Mouse (Mus musculus) left cerebral cortex, postnatal 10 days (tissue): ENCODE measurements around the gene Zfyve19. TPM values are rescaled to one million over a fixed set of nuclear protein-coding genes. Genes with fewer than 3 reads are reported as not detected.

Experiments
- DNase-seq, 2 experiments: peaks; one replicate each; pipeline ENCODE4 v3.0.0; 2021 to 2022; ENCODE audit warnings: low spot score in 2 of 2, mixed read lengths in 1 of 2; ENCODE audit errors: extremely low spot score in 1 of 2
- intact Hi-C: fragments of 180-260 bp; cut with DNase I; formaldehyde crosslinking; loops from one replicate; pipeline ENCODE4 v1.15.1; 2025
- total RNA-seq, 2 experiments: library from RNA; stranded (reverse); gene quantifications; 2 replicates each; pipeline ENCODE4 v1.2.3; 2021

The Zfyve19 gene
- total RNA-seq, 2 experiments from 2014 or later = 36.0 to 36.4 TPM

- no peak for DNase-seq
- intact Hi-C loops = no loop called here
These were observed 32.4 kb downstream of the Zfyve19 start for GRCm38 (mm10) chr2:119240819-119241186.

DNA sequence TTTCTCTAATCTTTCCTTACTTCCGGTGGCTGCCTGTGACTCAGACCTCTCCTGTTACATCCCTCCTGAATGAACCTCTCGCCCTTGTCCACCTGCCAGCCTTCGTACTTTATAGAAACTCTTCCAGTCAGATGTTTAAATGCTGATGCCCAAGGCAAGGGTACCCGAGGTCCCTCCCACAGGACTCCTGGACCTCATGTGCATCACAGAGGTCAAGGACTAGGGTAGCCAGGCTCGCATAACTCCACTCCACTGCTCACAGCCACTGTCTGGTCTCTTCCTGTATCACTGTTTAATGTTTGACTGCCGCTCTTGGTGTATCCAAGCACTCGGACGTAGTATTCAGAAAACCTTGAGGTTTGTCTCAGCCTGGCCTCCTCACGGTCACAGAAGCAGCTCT, 34.1 kb downstream of the Zfyve19 start:
- no peak for DNase-seq
- intact Hi-C loops = no loop called here

- intact Hi-C loops = no loop called here
- no peak for DNase-seq
These were observed 36.8 kb downstream of the Zfyve19 start for GRCm38 (mm10) chr2:119245246-119245645.

DNA sequence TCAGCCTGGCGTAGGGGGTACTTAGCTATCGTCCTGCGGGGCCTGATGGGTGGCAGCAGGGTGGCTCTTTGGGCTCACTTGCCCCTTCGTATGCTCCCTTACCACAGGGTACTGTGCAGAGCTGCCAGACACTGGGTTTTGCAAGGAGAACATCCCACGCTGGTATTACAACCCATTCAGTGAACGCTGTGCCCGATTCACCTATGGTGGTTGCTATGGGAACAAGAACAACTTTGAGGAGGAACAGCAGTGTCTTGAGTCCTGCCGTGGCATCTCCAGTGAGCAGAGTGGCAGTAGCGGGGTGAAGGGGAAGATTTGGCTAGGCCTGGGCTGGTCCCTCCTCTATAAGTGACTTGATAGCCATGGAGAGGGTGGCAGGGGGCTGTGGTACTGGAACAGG, 39.5 kb downstream of the Zfyve19 start:
- intact Hi-C loops = no loop called here

GRCm38 (mm10) chr2:119249592-119250061, 41.2 kb downstream of the Zfyve19 start:
- no peak for DNase-seq
- intact Hi-C loops = loop anchor here (5.0 kb wide), 1 partner anchor 38 kb away; the partner anchor contains the start of gene Vps18

More for the DNA sequence above, 39.5 kb downstream of the Zfyve19 start:
- no peak for DNase-seq

DNA sequence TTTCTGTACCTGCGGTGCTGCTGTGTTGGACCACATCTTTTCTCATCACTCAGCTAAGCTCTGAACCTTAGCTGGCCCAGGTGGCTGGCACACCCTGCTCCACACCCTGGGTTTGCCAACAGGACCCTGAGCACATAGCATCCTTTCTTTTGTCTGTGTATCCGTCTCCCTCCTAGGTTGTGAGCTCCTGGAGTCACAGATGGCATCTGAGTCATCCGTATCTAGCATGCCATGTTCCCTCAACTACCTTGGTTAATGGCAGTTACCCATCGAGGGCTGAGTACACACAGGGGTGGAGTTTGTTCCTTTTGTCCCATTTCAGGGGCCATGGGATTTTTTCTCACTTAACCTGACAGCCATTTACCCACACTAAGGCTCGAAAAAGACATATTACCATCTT, 42.0 kb downstream of the Zfyve19 start:
- intact Hi-C loops = loop anchor here (5.0 kb wide), 1 partner anchor 37 kb away; the partner anchor contains the start of gene Vps18
- no peak for DNase-seq

GRCm38 (mm10) chr2:119250826-119251478, 42.5 kb downstream of the Zfyve19 start:
- DNase-seq = peak; percentile 34 to 85
- intact Hi-C loops = loop anchor here (5.0 kb wide), 1 partner anchor 36 kb away; the partner anchor contains the start of gene Vps18

DNA sequence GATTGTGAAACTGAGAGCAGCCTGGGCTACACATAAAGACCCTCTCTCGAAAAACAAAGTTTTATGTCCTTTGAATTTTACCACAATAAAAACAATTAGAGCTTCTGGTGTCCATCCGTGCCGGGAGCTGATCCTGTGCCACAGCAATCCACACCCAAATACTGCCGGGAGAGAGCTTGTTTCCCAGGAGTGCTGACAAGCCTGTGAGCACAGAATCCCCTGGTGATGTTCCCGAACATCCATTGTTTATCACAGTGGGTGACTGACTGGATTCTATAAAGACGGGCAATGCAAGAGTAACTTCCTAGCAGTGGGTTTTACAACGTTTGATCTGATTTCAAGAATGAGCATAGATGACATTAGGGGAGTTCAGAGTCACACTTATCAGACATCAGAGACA, 46.6 kb downstream of the Zfyve19 start:
- intact Hi-C loops = loop anchor here (5.0 kb wide), 1 partner anchor 32 kb away; the partner anchor contains the start of gene Vps18
- DNase-seq = no peak

GRCm38 (mm10) chr2:119260518-119260917, 52.1 kb downstream of the Zfyve19 start:
- DNase-seq = no peak
- intact Hi-C loops = no loop called here

- DNase-seq = no peak
- intact Hi-C loops = no loop called here
These were observed 52.9 kb downstream of the Zfyve19 start for GRCm38 (mm10) chr2:119261326-119261725.

- no peak for DNase-seq
- intact Hi-C loops = no loop called here
These were observed 54.6 kb downstream of the Zfyve19 start for GRCm38 (mm10) chr2:119262978-119263377.

DNA sequence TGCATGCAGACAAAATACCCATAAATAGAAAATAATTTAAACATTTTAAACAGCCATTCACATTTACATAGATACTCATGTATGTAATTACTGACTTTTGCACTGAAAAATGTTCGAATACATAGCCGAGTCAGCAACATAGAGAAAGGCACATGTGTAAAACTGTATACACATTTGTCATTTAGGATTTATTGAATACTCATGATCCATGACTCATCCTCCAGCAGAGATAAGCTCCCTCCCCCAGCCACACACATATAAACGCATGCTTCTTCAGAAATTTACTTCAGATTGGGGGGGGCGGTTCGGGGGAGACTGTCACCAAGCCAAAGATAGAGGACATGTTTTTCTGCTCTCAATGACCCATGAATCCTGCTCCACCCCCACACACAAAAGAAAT, 55.4 kb downstream of the Zfyve19 start:
- intact Hi-C loops = no loop called here

More for the DNA sequence above, 55.4 kb downstream of the Zfyve19 start:
- no peak for DNase-seq

Other genes starting within 250 kb of the Zfyve19 start
- gene Ccdc32, start 179.2 kb upstream of the Zfyve19 start, total RNA-seq = 10 to 100 TPM; 61.6 to 61.8 TPM
- gene Rpusd2, start 173.8 kb upstream of the Zfyve19 start, total RNA-seq = 1 to 10 TPM; 6.3 to 6.7 TPM
- 1 to 10 TPM; 1.4 to 1.6 TPM for gene Knl1, start 161.5 kb upstream of the Zfyve19 start, total RNA-seq
- gene Rad51, start 95.8 kb upstream of the Zfyve19 start, total RNA-seq = 1 to 10 TPM; 2.8 to 3.6 TPM
- 10 to 100 TPM; 43.2 to 48.4 TPM for gene Rmdn3, start 51.6 kb upstream of the Zfyve19 start, total RNA-seq
- under 1 TPM in 1 of 2 experiments, not detected in 1; 0.59 TPM for gene Gchfr, start 40.8 kb upstream of the Zfyve19 start, total RNA-seq
- gene Gm14137, start 34.1 kb upstream of the Zfyve19 start, total RNA-seq = not detected
- 10 to 100 TPM; 18.0 to 19.1 TPM for gene Dnajc17, start 178 bp downstream of the Zfyve19 start, total RNA-seq
- not detected for gene Ppp1r14d, start 21.3 kb downstream of the Zfyve19 start, total RNA-seq
- gene Spint1, start 28.7 kb downstream of the Zfyve19 start, total RNA-seq = 1 to 10 TPM in 1 of 2 experiments, under 1 TPM in 1; 0.28 to 1.4 TPM
- 10 to 100 TPM; 14.3 to 16.3 TPM for gene Rhov, start 62.7 kb downstream of the Zfyve19 start, total RNA-seq
- gene Vps18, start 80.1 kb downstream of the Zfyve19 start, total RNA-seq = 10 to 100 TPM; 33.7 to 33.8 TPM
- 1 to 10 TPM; 5.5 to 6.7 TPM for gene Dll4, start 117.2 kb downstream of the Zfyve19 start, total RNA-seq
- 10 to 100 TPM; 10.1 to 10.6 TPM for gene Chac1, start 142.6 kb downstream of the Zfyve19 start, total RNA-seq